Mouse (Mus musculus) heart, embryonic 10.5 days (tissue): ENCODE measurements around the gene Prdx5. TPM values are rescaled to one million over a fixed set of nuclear protein-coding genes. Genes with fewer than 3 reads are reported as not detected.

Source experiments
- DNase-seq: peaks from one replicate; pipeline ENCODE4 v3.0.0-alpha.2; 2017; ENCODE audit warnings: low spot score
- H3K27ac ChIP-seq: fragments of 300-500 bp; sonication (generic); 2 replicates; pipeline ENCODE4 v1.5.1; 2016; ENCODE audit warnings: mild to moderate bottlenecking
- H3K27me3 ChIP-seq: fragments of 300-500 bp; sonication (generic); 2 replicates; pipeline ENCODE4 v1.6.1; 2016; ENCODE audit warnings: mild to moderate bottlenecking; ENCODE audit not compliant: poor library complexity, insufficient read depth, severe bottlenecking
- H3K36me3 ChIP-seq: fragments of 300-500 bp; sonication (generic); 2 replicates; pipeline ENCODE4 v1.6.1; 2016; ENCODE audit warnings: mild to moderate bottlenecking, moderate library complexity
- H3K4me1 ChIP-seq: fragments of 300-500 bp; sonication (generic); 2 replicates; pipeline ENCODE4 v1.6.1; 2016; ENCODE audit warnings: mild to moderate bottlenecking
- H3K4me3 ChIP-seq: fragments of 300-500 bp; sonication (generic); 2 replicates; pipeline ENCODE4 v1.5.1; 2016; ENCODE audit warnings: mild to moderate bottlenecking, moderate library complexity
- H3K9me3 ChIP-seq: fragments of 300-500 bp; sonication (generic); 2 replicates; pipeline ENCODE4 v1.6.1; 2016; ENCODE audit warnings: mild to moderate bottlenecking, moderate library complexity
- WGBS: fragments of 180-500 bp; shearing (Covaris S2); methylation state at CpG from one replicate; pipeline ENCODE4 v1.1.7; 2016; 5-methylcytosine and 5-hydroxymethylcytosine counted together
- polyA plus RNA-seq: library from polyadenylated mRNA; unstranded; fragments of >200 nt; fragmentation: Nextera tagmentation; extraction: Ambion mirVana; gene quantifications from 2 replicates; pipeline ENCODE4 v1.2.1, GENCODE M21; 2016

The Prdx5 gene
- polyA plus RNA-seq, 1 experiment from 2014 or later = 169 TPM

DNA sequence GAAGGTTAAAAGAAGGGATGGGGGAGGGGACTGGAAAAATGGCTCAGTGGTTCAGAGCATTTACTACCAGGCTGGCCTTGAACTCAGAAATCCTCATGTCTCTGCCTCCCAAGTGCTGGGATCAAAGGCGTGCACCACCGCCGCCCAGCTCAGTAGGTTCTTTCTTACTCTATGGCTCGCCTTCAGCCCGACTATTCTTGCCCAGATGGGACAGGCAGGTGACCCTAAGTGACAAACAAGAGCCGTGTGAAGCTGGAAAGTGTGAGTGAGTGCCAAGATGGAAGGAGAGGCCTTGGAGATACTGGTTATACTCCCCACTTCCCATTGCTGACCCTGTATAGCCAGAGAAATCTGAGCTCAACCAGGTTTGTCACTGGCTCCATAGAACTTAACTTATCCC lies 33.8 kb upstream of the Prdx5 start:
- H3K4me3 ChIP-seq = no peak overlapping the region
- no peaks in the 10 kb centered on the region for H3K9me3 ChIP-seq
- WGBS = 91% methylated on average over 6 of the region's 6 CpGs
- peaks cover 34% of the 10 kb centered on the region for H3K4me1 ChIP-seq
- no peak for DNase-seq
- H3K27ac ChIP-seq = no peak overlapping the region
- peaks cover 17% of the 10 kb centered on the region; the same call in 1 of the 2 replicates for H3K27me3 ChIP-seq
- H3K36me3 ChIP-seq = peaks cover 20% of the 10 kb centered on the region

GRCm38 (mm10) chr19:6942764-6943163 lies 32.9 kb upstream of the Prdx5 start:
- Histone ChIP-seq H3K27me3 (peaks cover 25% of the 10 kb centered on the region), H3K4me1 (peaks cover 38% of the 10 kb centered on the region), H3K36me3 (peaks cover 16% of the 10 kb centered on the region), H3K27ac (peak overlapping the region; percentile 96), H3K9me3 (no peaks in the 10 kb centered on the region), H3K4me3 (peak overlapping the region; percentile 88)
- no peak for DNase-seq
- 33% methylated on average over 5 of the region's 5 CpGs for WGBS

DNA sequence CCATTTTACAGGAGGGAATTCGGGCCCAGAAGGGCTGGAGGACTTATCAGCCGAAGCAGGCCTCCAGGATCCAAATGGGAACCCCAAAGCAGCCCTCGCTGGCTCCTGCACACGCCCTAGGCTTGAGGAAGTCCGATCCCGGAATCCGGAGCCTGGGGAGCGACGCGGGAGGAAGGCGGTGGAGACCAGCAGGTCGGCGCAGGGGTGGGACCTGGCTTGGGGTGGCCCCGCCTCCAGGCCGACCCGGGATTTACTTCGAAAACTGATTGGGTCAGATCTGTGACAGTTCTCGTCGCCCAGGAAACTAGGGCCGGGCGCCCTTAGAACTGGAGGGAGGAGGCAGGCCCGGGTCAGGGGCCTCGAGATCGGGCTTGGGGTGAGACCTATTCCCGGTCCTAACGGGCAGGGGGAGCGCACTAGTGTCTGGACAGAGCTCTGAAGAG lies 32.4 kb upstream of the Prdx5 start, which contains the start of gene Gpr137:
Gene Gpr137 (minus strand): TSS at position 232 of the 443 bp plus-strand sequence.
- Histone ChIP-seq H3K27me3 (peaks cover 28% of the 10 kb centered on the region), H3K9me3 (no peaks in the 10 kb centered on the region), H3K36me3 (peaks cover 16% of the 10 kb centered on the region), H3K27ac (peak within 1 kb of the TSS; percentile 96), H3K4me3 (peak within 1 kb of the TSS; percentile 88), H3K4me1 (peaks cover 39% of the 10 kb centered on the region)
- peak; percentile 98 for DNase-seq
- 0% methylated on average over 27 of the region's 27 CpGs for WGBS

- peak; percentile 95 for DNase-seq
- WGBS = under 1% methylated on average over 83 of the region's 83 CpGs
- H3K27me3 ChIP-seq = peaks cover 28% of the 10 kb centered on the region
- H3K9me3 ChIP-seq = no peaks in the 10 kb centered on the region
- peaks cover 13% of the 10 kb centered on the region for H3K36me3 ChIP-seq
- peak within 1 kb of the TSS; percentile 96 for H3K27ac ChIP-seq
- H3K4me1 ChIP-seq = peaks cover 39% of the 10 kb centered on the region
- peak within 1 kb of the TSS; percentile 88 for H3K4me3 ChIP-seq
These were observed 31.7 kb upstream of the Prdx5 start, which contains the start of gene Bad for GRCm38 (mm10) chr19:6941372-6942248. TSS of gene Bad (plus strand) at chr19:6941861.

DNA sequence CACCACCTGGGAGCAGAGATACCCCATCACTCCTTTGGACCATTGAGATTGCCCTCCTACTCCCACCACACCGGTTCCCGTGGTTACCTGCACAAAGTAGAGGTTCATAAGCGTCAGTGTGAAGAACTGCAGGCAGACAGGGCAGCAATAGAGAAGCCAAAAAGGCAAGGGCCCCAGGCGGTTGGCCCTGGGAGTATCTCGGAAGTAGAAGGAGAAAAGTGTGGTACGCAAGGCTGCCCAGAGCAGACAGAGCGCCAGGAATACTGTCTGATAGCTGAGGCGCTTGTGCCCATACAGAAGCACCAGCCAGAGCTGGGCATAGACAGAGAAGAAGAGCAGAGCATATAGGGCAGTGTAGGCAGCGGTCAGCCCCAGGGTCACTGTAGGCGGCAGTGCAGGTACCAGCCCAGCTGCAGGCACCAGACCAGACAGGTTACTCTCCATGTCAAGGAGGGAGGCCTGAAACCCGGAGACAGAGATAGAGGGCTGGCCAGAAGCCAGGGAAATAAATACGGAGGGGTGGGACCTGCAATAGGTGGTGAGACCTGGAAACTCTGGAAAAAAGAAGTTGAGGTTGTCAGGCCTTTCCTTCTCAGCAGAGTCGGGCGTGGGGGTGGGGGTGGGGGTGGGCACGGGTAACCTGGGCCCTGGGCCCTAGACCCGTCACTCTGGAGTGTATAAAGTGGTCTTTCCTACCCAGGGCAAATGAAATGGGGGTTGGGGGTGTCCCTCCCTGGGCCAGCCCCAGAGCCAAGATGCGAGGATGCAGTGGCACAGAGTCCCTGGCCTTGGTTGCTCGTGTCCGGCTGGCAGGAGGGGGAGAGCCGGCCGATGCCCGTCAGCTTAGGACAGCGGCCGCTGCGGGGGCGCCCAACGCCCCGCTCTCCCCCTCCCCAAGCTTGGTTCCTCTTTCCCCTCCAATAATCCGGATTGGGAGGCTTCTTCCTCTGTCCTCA lies 30.8 kb upstream of the Prdx5 start:
- no peaks in the 10 kb centered on the region for H3K9me3 ChIP-seq
- WGBS = 21% methylated on average over 29 of the region's 29 CpGs
- peak overlapping the region; percentile 96 for H3K27ac ChIP-seq
- peaks cover 8% of the 10 kb centered on the region; the same call in 1 of the 2 replicates for H3K36me3 ChIP-seq
- peaks cover 36% of the 10 kb centered on the region for H3K27me3 ChIP-seq
- no peak for DNase-seq
- peaks cover 39% of the 10 kb centered on the region for H3K4me1 ChIP-seq
- H3K4me3 ChIP-seq = peak overlapping the region; percentile 88

GRCm38 (mm10) chr19:6939106-6940002 lies 29.4 kb upstream of the Prdx5 start:
- 86% methylated on average over 20 of the region's 20 CpGs for WGBS
- H3K27me3 ChIP-seq = peaks cover 49% of the 10 kb centered on the region
- H3K4me3 ChIP-seq = no peak overlapping the region
- no peaks in the 10 kb centered on the region for H3K9me3 ChIP-seq
- H3K36me3 ChIP-seq = no peaks in the 10 kb centered on the region
- H3K27ac ChIP-seq = no peak overlapping the region
- H3K4me1 ChIP-seq = peaks cover 42% of the 10 kb centered on the region
- DNase-seq = no peak

DNA sequence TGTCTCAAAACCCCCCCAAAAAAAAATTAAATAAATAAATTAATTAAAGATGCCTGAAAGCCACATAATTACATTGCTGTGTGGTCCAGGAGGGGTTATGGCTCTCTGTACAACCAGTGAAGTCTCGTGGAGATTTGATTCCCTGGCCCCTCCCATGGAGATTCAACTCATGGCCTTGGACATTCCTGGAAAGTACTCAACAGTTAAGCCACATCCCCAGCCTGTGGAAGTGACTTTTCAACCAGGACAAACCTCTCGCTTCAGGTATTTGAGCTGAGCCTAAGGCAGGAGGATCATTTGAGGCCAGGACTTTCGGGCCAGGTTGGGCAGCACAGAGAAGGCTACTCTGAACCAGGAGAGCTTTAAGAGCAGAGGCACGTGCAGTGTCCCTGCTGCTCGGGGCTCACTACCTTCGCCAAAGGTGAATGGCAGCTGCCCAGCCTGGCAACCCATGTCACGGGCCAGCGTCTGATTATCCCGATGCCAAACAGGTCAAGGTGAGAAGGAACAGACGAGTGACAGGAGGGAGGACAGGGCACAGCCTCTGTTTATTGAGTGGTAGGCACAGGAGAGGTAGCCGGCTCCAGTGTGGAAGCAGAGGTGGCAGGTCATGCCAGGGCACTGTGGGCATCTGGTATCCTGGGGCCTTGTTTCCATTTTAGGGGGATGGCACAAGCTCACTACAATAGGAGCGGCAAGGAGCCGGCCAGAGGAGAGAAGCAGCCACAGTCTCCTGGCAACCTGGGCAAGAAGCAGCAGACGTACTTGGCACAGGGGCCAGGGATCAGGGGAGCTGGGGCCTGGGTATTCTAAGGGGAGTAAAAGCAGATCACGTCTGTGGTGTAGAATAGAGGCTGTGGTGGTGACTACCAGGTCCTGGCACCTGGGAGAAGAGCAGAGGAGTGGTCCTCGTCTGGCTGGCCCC lies 27.9 kb upstream of the Prdx5 start:
- WGBS = 75% methylated on average over 16 of the region's 16 CpGs
- Histone ChIP-seq H3K27me3 (peaks cover 64% of the 10 kb centered on the region), H3K9me3 (no peaks in the 10 kb centered on the region), H3K4me3 (no peak overlapping the region), H3K36me3 (no peaks in the 10 kb centered on the region), H3K27ac (no peak overlapping the region), H3K4me1 (peaks cover 52% of the 10 kb centered on the region)
- DNase-seq = no peak

- Histone ChIP-seq H3K27ac (no peak overlapping the region), H3K9me3 (no peaks in the 10 kb centered on the region), H3K36me3 (no peaks in the 10 kb centered on the region), H3K4me1 (peaks cover 38% of the 10 kb centered on the region), H3K4me3 (no peak overlapping the region), H3K27me3 (peaks cover 79% of the 10 kb centered on the region)
- 17% methylated on average over 3 of the region's 3 CpGs for WGBS
- DNase-seq = no peak
These were observed 26.4 kb upstream of the Prdx5 start for GRCm38 (mm10) chr19:6936299-6936698.

DNA sequence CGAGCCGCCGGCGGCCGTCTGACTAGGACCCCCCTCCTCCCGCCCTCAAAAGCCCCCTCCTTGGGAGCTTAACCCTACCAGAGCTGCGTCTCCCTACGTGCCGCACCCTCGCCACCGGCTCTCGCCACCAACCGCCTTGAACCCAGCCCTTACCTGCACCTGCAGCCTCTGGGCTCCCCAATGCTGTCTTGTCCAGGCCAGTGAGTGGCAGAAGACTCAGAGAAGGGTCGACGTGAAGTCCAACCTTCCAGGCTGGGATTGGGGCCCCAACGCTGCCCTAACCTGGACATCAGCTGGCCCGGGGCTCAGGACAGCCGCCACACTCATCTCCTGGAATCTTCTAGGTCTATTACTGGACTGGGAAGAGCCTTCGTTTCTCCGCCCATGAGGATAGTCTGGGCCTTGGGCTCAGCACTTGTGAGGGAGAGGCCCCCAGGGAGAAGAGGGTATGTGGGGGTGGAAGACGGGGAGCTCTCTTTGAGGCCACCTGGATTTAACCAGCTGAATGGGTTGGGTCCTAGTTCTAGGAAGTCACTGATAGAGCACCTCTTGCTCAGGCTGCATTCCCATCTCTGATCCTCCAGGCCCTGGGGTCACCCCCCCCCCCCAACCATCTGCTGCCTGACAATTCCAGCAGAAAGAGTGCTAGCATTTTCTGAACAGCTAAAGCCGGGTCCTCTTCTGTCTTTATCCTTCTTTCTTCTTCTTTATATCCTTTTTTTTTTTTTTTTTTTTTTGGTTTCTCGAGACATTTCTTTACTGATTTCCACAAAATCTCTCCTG lies 24.5 kb upstream of the Prdx5 start, which contains the start of gene Kcnk4:
Gene Kcnk4 (minus strand): TSS at position 321 of the 783 bp plus-strand sequence.
- peak within 1 kb of the TSS; percentile 60 for H3K4me3 ChIP-seq
- peak within 1 kb of the TSS; percentile 63; the same call in 1 of the 2 replicates for H3K27ac ChIP-seq
- WGBS = 9% methylated on average over 23 of the region's 23 CpGs
- H3K27me3 ChIP-seq = peaks cover 86% of the 10 kb centered on the region
- H3K36me3 ChIP-seq = no peaks in the 10 kb centered on the region
- no peaks in the 10 kb centered on the region for H3K9me3 ChIP-seq
- DNase-seq = no peak
- H3K4me1 ChIP-seq = peaks cover 21% of the 10 kb centered on the region

- DNase-seq = no peak
- Histone ChIP-seq H3K27ac (peak overlapping the region; percentile 63; the same call in 1 of the 2 replicates), H3K9me3 (no peaks in the 10 kb centered on the region), H3K4me1 (peaks cover 21% of the 10 kb centered on the region), H3K36me3 (no peaks in the 10 kb centered on the region), H3K4me3 (peak overlapping the region; percentile 60), H3K27me3 (peaks cover 86% of the 10 kb centered on the region)
- 5% methylated on average over 58 of the region's 58 CpGs for WGBS
These were observed 23.7 kb upstream of the Prdx5 start for GRCm38 (mm10) chr19:6933436-6934194.
